Mouse (Mus musculus): ENCODE measurements around the gene Jun. TPM values are rescaled to one million over a fixed set of nuclear protein-coding genes. Genes with fewer than 3 reads are reported as not detected.

Jun gene
- polyA plus RNA-seq, 1 experiment from 2014 or later = 25.6 TPM

DNA sequence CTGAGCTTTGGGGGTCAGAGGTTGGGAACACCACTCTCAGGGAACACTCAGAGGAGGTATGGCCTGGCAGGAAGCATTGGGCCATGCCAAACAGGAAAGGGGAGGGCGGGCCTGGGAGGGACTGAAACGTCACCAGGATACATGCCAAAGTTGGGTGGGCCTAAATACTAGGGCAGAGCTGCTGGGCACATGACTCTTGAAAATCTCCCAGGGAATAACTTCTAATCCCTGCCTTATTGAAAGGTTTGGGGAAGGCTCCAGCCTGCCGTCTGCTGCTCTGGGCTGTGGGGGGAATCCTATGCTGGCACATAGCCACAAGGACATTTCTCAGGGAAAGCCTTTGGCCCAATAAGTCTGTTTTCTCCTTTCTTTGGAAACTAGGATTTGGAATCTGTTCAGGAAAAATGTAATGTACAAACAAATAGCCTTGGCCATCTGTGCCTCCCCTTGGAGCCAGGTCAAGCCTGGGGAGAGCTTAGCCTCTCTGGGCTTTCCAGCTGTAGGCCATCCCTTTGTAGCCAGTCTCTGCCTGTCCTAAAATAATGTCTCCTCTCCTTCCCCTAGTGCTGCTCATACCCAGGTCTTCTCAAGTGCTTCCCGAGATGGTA lies 30.6 kb upstream of the Jun start:
- no peak overlapping the region for H3K27ac ChIP-seq (ENCODE audit: low read depth, low read length)
- no peak overlapping the region for H3K4me2 ChIP-seq (replicated peaks; ENCODE audit: low read depth, low read length)
- DNase-seq (ENCODE audit: low spot score) (no peak), ATAC-seq (ENCODE audit: low FRiP score) (no peak)
- no peaks in the 10 kb centered on the region for H3K9me3 ChIP-seq (ENCODE audit: control insufficient read depth, low read length)
- H3K36me3 ChIP-seq (ENCODE audit: control insufficient read depth, insufficient read depth, low read length) = no peaks in the 10 kb centered on the region
- 64% methylated on average over 4 of the region's 4 CpGs for WGBS
- no peaks in the 10 kb centered on the region for H3K4me1 ChIP-seq (replicated peaks; ENCODE audit: control insufficient read depth, insufficient read depth, low read length)
- H3K27me3 ChIP-seq (ENCODE audit: control insufficient read depth, insufficient read depth, low read length) = no peaks in the 10 kb centered on the region
- H3K9ac ChIP-seq (ENCODE audit: low read depth, low read length) = no peak overlapping the region
- no peak overlapping the region for H3K4me3 ChIP-seq (ENCODE audit: low read depth, low read length)

DNA sequence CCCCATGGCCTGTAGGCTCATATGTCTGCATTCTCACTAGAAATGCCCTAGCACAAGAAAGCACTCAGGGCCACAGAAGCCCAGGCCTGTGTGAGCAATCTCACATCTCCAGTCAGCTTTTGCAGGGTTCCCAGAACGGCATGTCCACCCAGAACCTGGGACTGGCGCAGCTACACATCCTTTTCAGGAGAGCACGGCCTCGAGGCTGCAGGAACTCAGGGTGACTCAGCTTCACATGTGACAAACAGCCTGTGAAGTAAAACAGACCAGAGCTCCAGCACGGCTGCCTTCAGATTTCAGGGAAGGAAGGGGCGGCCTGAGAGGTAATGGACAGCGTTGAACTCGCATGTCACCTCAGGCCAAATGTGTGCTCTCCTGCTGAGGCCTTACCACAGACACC lies 29.6 kb upstream of the Jun start:
- Histone ChIP-seq H3K27me3 (ENCODE audit: control insufficient read depth, insufficient read depth, low read length) (no peaks in the 10 kb centered on the region), H3K9ac (ENCODE audit: low read depth, low read length) (no peak overlapping the region), H3K4me1 (replicated peaks; ENCODE audit: control insufficient read depth, insufficient read depth, low read length) (no peaks in the 10 kb centered on the region), H3K36me3 (ENCODE audit: control insufficient read depth, insufficient read depth, low read length) (no peaks in the 10 kb centered on the region), H3K4me3 (ENCODE audit: low read depth, low read length) (no peak overlapping the region), H3K9me3 (ENCODE audit: control insufficient read depth, low read length) (no peaks in the 10 kb centered on the region), H3K4me2 (replicated peaks; ENCODE audit: low read depth, low read length) (no peak overlapping the region), H3K27ac (ENCODE audit: low read depth, low read length) (no peak overlapping the region)
- DNase-seq (ENCODE audit: low spot score) (no peak), ATAC-seq (ENCODE audit: low FRiP score) (no peak)
- WGBS = 74% methylated on average over 8 of the region's 8 CpGs

DNA sequence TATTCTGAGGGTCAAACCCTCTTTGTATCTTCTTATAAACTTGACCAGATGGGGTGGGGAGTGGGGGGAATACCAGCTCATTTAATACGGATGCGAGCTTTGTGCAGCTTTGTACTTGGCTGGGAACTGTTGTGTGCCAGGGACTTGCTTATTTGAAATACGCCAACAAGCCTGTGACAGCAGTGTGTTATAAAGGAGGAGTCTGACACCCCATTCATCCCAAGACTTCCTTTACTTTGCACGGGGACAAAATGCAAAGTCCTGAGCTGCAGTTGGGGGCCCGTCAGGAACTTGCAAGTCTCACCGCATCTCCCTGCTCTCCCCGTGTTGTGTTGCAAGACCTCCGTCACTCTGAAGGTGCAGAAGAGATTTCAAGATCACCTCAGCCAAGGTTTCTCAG lies 26.6 kb upstream of the Jun start:
- no peak overlapping the region for H3K4me3 ChIP-seq (ENCODE audit: low read depth, low read length)
- 67% methylated on average over 8 of the region's 8 CpGs for WGBS
- H3K9ac ChIP-seq (ENCODE audit: low read depth, low read length) = no peak overlapping the region
- DNase-seq (ENCODE audit: low spot score) (no peak), ATAC-seq (ENCODE audit: low FRiP score) (no peak)
- no peaks in the 10 kb centered on the region for H3K9me3 ChIP-seq (ENCODE audit: control insufficient read depth, low read length)
- H3K4me2 ChIP-seq (replicated peaks; ENCODE audit: low read depth, low read length) = no peak overlapping the region
- H3K36me3 ChIP-seq (ENCODE audit: control insufficient read depth, insufficient read depth, low read length) = no peaks in the 10 kb centered on the region
- H3K27me3 ChIP-seq (ENCODE audit: control insufficient read depth, insufficient read depth, low read length) = no peaks in the 10 kb centered on the region
- H3K4me1 ChIP-seq (replicated peaks; ENCODE audit: control insufficient read depth, insufficient read depth, low read length) = no peaks in the 10 kb centered on the region
- H3K27ac ChIP-seq (ENCODE audit: low read depth, low read length) = no peak overlapping the region

DNA sequence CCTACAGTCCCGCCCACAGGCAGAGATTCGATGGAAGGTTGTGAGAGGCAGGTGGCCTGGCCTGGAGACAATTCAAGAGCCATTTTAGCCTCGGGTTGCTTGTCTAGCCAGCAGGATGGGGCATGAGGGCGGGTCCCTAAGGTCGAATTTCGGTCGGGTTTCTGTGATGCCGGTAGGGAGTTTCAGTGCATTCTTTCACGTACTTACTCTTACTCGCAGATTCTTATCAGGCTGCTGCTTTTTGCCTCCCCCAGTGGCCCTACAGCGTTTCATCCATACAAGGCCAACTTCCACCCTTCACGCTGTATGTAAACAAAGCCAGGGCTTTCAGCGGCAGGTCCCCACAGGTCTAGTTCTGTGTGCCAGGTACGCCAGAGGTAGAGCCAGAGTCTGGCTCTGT lies 24.3 kb upstream of the Jun start:
- ATAC-seq (ENCODE audit: low FRiP score) (no peak; the same call in 1 of the 2 replicates), DNase-seq (ENCODE audit: low spot score) (no peak)
- Histone ChIP-seq H3K4me2 (replicated peaks; ENCODE audit: low read depth, low read length) (no peak overlapping the region), H3K27me3 (ENCODE audit: control insufficient read depth, insufficient read depth, low read length) (no peaks in the 10 kb centered on the region), H3K36me3 (ENCODE audit: control insufficient read depth, insufficient read depth, low read length) (no peaks in the 10 kb centered on the region), H3K4me1 (replicated peaks; ENCODE audit: control insufficient read depth, insufficient read depth, low read length) (no peaks in the 10 kb centered on the region), H3K9me3 (ENCODE audit: control insufficient read depth, low read length) (no peaks in the 10 kb centered on the region), H3K4me3 (ENCODE audit: low read depth, low read length) (no peak overlapping the region), H3K9ac (ENCODE audit: low read depth, low read length) (no peak overlapping the region), H3K27ac (ENCODE audit: low read depth, low read length) (no peak overlapping the region)
- WGBS = 61% methylated on average over 14 of the region's 14 CpGs

DNA sequence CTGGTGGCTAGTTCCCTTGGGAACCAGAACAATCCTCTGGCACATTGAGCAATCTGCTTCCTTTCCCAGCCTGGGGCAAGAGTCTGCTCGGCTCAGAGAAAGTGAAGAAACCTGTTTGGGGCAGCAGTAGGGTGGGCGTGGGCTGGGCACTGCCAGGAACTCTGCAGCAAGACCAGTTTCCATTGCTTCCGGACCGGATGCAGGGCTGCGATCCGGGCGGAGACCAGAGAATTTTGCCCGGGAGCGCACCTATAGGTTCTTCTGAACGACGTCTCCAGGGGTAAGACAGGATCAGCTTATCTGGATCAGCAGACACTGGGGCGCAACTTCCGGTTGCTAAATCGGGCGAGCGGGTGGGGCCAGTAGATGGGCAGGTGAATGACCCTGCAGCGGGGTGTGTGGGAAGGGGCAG lies 23.6 kb upstream of the Jun start:
- H3K4me3 ChIP-seq (ENCODE audit: low read depth, low read length) = no peak overlapping the region
- H3K27ac ChIP-seq (ENCODE audit: low read depth, low read length) = no peak overlapping the region
- no peak overlapping the region for H3K4me2 ChIP-seq (replicated peaks; ENCODE audit: low read depth, low read length)
- no peak overlapping the region for H3K9ac ChIP-seq (ENCODE audit: low read depth, low read length)
- H3K27me3 ChIP-seq (ENCODE audit: control insufficient read depth, insufficient read depth, low read length) = no peaks in the 10 kb centered on the region
- 90% methylated on average over 17 of the region's 17 CpGs for WGBS
- H3K9me3 ChIP-seq (ENCODE audit: control insufficient read depth, low read length) = no peaks in the 10 kb centered on the region
- no peak for ATAC-seq (ENCODE audit: low FRiP score)
- DNase-seq (ENCODE audit: low spot score) = no peak
- H3K4me1 ChIP-seq (replicated peaks; ENCODE audit: control insufficient read depth, insufficient read depth, low read length) = no peaks in the 10 kb centered on the region
- H3K36me3 ChIP-seq (ENCODE audit: control insufficient read depth, insufficient read depth, low read length) = no peaks in the 10 kb centered on the region

DNA sequence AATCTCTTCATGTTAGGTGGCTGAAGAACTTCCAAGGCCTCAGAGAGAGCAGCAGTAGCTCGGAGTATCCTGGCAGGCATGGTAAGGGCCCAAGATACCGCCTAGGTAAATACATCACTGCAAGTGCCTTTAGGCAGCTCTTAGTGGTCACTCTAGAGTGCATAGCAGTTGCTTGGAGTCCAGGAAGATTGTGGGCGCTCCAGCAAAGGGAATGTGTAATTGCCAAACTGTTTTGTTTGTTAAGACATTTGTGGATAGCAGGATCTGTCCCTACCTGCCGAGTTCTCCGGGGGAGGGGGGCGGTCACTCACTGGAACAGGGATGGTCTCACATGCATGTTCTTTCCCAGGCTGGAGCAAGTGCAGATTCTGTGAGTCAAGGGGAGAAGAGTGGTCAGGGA lies 22.3 kb upstream of the Jun start:
- Histone ChIP-seq H3K9ac (ENCODE audit: low read depth, low read length) (no peak overlapping the region), H3K4me1 (replicated peaks; ENCODE audit: control insufficient read depth, insufficient read depth, low read length) (no peaks in the 10 kb centered on the region), H3K4me2 (replicated peaks; ENCODE audit: low read depth, low read length) (no peak overlapping the region), H3K4me3 (ENCODE audit: low read depth, low read length) (no peak overlapping the region), H3K27ac (ENCODE audit: low read depth, low read length) (no peak overlapping the region), H3K9me3 (ENCODE audit: control insufficient read depth, low read length) (no peaks in the 10 kb centered on the region), H3K36me3 (ENCODE audit: control insufficient read depth, insufficient read depth, low read length) (no peaks in the 10 kb centered on the region), H3K27me3 (ENCODE audit: control insufficient read depth, insufficient read depth, low read length) (no peaks in the 10 kb centered on the region)
- ATAC-seq (ENCODE audit: low FRiP score) (no peak), DNase-seq (ENCODE audit: low spot score) (no peak)
- 93% methylated on average over 6 of the region's 6 CpGs for WGBS

DNA sequence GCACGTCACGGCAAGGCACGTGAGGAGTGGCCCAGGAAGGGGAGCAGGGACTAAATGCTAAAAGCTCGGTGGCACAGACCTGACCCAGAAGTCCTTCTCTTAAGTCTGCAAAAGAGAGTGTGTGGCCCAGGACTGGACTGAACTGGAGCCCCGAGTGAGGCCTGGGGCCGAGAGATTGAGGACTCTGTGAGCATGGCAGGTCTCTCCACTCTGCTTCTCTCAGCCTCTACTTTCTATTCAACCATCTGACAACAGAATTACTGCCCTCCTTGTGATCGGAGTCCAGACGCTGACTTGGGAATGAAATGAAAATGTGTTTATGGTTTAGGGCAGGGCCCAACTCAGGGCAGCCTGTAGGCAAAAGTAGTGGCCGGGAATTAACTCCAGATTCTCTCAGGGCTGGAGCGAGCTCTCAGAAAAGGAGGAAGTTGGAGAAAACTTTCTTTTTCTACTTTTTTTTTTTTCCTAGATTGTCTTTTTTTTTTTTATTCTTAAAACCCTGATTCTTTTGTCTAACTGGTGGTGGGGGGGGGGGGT lies 21.3 kb upstream of the Jun start:
- Histone ChIP-seq H3K27ac (ENCODE audit: low read depth, low read length) (no peak overlapping the region), H3K4me2 (replicated peaks; ENCODE audit: low read depth, low read length) (no peak overlapping the region)
- no peak for DNase-seq (ENCODE audit: low spot score)

DNA sequence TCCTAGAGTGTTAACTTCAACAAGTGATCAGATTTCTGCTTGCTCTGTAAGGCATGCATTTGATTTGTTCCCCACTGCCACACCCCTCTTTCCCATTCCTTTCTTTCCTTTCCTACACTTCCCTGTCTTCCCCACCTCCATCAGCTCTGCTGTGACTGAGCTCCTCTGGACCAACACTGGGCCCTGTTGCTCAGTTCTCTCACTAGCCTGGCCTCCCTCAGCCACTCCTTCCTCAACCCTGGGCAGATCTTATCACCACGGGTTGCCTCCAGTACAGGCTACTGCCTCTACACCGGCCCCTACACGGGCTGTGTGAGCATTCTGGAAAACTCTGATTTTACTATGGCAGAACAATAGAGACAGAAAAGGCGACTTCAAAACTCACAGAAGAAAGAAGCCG lies 18.4 kb upstream of the Jun start:
- H3K4me3 ChIP-seq (ENCODE audit: low read depth, low read length) = no peak overlapping the region

More for the DNA sequence above, 21.3 kb upstream of the Jun start:
- Histone ChIP-seq H3K27me3 (ENCODE audit: control insufficient read depth, insufficient read depth, low read length) (no peaks in the 10 kb centered on the region), H3K9me3 (ENCODE audit: control insufficient read depth, low read length) (no peaks in the 10 kb centered on the region), H3K4me3 (ENCODE audit: low read depth, low read length) (no peak overlapping the region), H3K9ac (ENCODE audit: low read depth, low read length) (no peak overlapping the region), H3K36me3 (ENCODE audit: control insufficient read depth, insufficient read depth, low read length) (no peaks in the 10 kb centered on the region), H3K4me1 (replicated peaks; ENCODE audit: control insufficient read depth, insufficient read depth, low read length) (no peaks in the 10 kb centered on the region)
- 74% methylated on average over 10 of the region's 10 CpGs for WGBS
- ATAC-seq (ENCODE audit: low FRiP score) = no peak

More for the DNA sequence above, 18.4 kb upstream of the Jun start:
- no peaks in the 10 kb centered on the region for H3K36me3 ChIP-seq (ENCODE audit: control insufficient read depth, insufficient read depth, low read length)
- ATAC-seq (ENCODE audit: low FRiP score) (no peak), DNase-seq (ENCODE audit: low spot score) (no peak)
- H3K27me3 ChIP-seq (ENCODE audit: control insufficient read depth, insufficient read depth, low read length) = no peaks in the 10 kb centered on the region
- no peaks in the 10 kb centered on the region for H3K4me1 ChIP-seq (replicated peaks; ENCODE audit: control insufficient read depth, insufficient read depth, low read length)
- no peak overlapping the region for H3K9ac ChIP-seq (ENCODE audit: low read depth, low read length)
- H3K9me3 ChIP-seq (ENCODE audit: control insufficient read depth, low read length) = no peaks in the 10 kb centered on the region
- no peak overlapping the region for H3K4me2 ChIP-seq (replicated peaks; ENCODE audit: low read depth, low read length)
- 86% methylated on average over 5 of the region's 5 CpGs for WGBS
- no peak overlapping the region for H3K27ac ChIP-seq (ENCODE audit: low read depth, low read length)

Measured in hindbrain, embryonic 11.5 days (tissue).